Mouse (Mus musculus): Measurements from ENCODE around the gene Fgfr2.

GRCm38 (mm10) chr7:131182685-131183084, 1940.5 kb downstream of the Fgfr2 start:
- TF ChIP-seq CTCF (conservative IDR thresholded peaks at IDR 0.05; ENCODE audit: insufficient read depth, insufficient read length, low read depth, low read length) (peak; percentile 72), POLR2A (IDR thresholded peaks at IDR 0.05; ENCODE audit: low read depth, low read length) (no peak)

All from kidney, adult 2 months (tissue).